Mouse (Mus musculus) liver, embryonic 13.5 days (tissue): ENCODE data around the gene Col2a1. TPM values are rescaled to one million over a fixed set of nuclear protein-coding genes. Genes with fewer than 3 reads are reported as not detected.
A peak's percentile ranks its signal among the peaks of the same experiment; 100 is the strongest.

Experiments
- ATAC-seq: fragments of 200-750 bp; cut with Nextera tagmentation; 2 replicates; pipeline ENCODE4 v1.8.0; 2017; ENCODE audit warnings: low read depth, mild to moderate bottlenecking, moderate number of reproducible peaks, moderate library complexity
- DNase-seq: peaks from one replicate; pipeline ENCODE4 v3.0.0; 2022
- H3K27ac ChIP-seq: fragments of 300-500 bp; sonication (generic); 2 replicates; pipeline ENCODE4 v1.5.1; 2015; ENCODE audit warnings: moderate library complexity, mild to moderate bottlenecking, inconsistent platforms
- H3K27me3 ChIP-seq: fragments of 300-500 bp; sonication (generic); 2 replicates; pipeline ENCODE4 v1.6.1; 2015; ENCODE audit warnings: mild to moderate bottlenecking, inconsistent platforms
- H3K36me3 ChIP-seq: fragments of 300-500 bp; sonication (generic); 2 replicates; pipeline ENCODE4 v1.6.1; 2015; ENCODE audit warnings: mild to moderate bottlenecking, inconsistent platforms
- H3K4me1 ChIP-seq: fragments of 300-500 bp; sonication (generic); replicated peaks from 2 replicates; pipeline ENCODE4 v1.6.1; 2015; ENCODE audit warnings: inconsistent platforms
- H3K4me2 ChIP-seq: fragments of 300-500 bp; sonication (generic); 2 replicates; pipeline ENCODE4 v1.6.1; 2015; ENCODE audit warnings: inconsistent platforms, mild to moderate bottlenecking, moderate library complexity
- H3K4me3 ChIP-seq: fragments of 300-500 bp; sonication (generic); replicated peaks from 2 replicates; pipeline ENCODE4 v1.5.1; 2015; ENCODE audit warnings: mild to moderate bottlenecking, inconsistent platforms
- H3K9ac ChIP-seq: fragments of 300-500 bp; sonication (generic); 2 replicates; pipeline ENCODE4 v1.6.1; 2015; ENCODE audit warnings: mild to moderate bottlenecking, inconsistent platforms
- H3K9me3 ChIP-seq: fragments of 300-500 bp; sonication (generic); replicated peaks from 2 replicates; pipeline ENCODE4 v1.6.1; 2016; ENCODE audit warnings: inconsistent platforms
- WGBS: fragments of 180-500 bp; shearing (Covaris S2); methylation state at CpG from one replicate; pipeline ENCODE4 v1.1.7; 2015; ENCODE audit not compliant: insufficient replicate concordance; 5-methylcytosine and 5-hydroxymethylcytosine counted together
- polyA plus RNA-seq: library from polyadenylated mRNA; unstranded; fragments of >200 nt; fragmentation: Nextera tagmentation; extraction: Ambion mirVana; gene quantifications from 2 replicates; pipeline ENCODE4 v1.2.1, GENCODE M21; 2015

Col2a1 gene
- polyA plus RNA-seq, 1 experiment from 2014 or later = 0.27 TPM

DNA sequence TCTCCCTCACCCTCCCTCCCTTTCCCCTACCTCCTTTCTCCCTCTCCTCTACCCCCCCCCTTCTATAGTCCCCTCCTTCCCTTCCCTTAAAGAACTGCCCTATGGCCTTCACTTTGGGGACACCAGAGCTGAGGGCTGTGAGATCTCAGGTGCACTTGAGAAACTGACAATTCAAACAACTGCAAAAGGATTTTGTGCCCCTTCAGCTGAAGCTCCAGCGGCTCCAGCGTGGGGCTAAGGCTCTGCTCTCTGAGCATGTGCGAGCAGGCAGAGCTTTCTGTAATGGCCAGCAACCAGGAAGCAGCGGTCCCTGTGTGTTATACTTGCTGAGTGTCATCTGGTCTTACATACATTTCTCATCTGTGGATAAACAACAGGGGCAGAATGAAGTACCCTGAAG, 48.8 kb downstream of the Col2a1 start:
- 39% methylated on average over 4 of the region's 4 CpGs for WGBS
- no peaks in the 10 kb centered on the region for H3K36me3 ChIP-seq
- no peaks in the 10 kb centered on the region for H3K9me3 ChIP-seq
- H3K4me3 ChIP-seq = no peak overlapping the region
- H3K27me3 ChIP-seq = 0 out of 2 replicates have a peak, but pooled peaks cover 2% of the 10 kb centered on the region
- no peak overlapping the region for H3K27ac ChIP-seq
- H3K4me2 ChIP-seq = no peak overlapping the region
- no peak overlapping the region for H3K9ac ChIP-seq
- ATAC-seq (no peak), DNase-seq (no peak)
- no peaks in the 10 kb centered on the region for H3K4me1 ChIP-seq

DNA sequence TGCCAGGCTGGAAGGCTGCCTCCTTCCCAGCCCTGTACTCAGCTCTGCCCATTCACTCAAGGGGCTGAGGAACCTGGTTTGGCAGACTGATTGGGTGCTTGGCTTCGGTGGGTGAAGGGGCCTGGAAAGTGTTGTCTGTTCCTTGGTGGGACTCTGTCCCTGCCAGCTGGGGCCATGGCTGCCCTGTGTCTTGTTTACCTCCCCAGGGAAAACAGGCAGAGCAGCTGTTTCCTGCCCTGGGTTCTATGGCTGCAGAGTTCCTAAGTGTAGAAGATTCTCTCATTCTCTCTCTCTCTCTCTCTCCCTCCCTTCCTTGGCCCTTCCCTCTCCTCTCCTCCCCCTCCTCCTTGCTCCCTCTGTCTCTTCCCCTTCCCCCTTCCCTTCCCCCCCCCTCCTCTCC, 49.2 kb downstream of the Col2a1 start:
- Histone ChIP-seq H3K27me3 (0 out of 2 replicates have a peak, but pooled peaks cover 2% of the 10 kb centered on the region), H3K4me1 (no peaks in the 10 kb centered on the region), H3K4me3 (no peak overlapping the region), H3K9ac (no peak overlapping the region), H3K27ac (no peak overlapping the region), H3K36me3 (no peaks in the 10 kb centered on the region), H3K9me3 (no peaks in the 10 kb centered on the region), H3K4me2 (no peak overlapping the region)
- no peak for ATAC-seq
- no peak for DNase-seq
- 46% methylated on average over 1 of the region's 1 CpGs for whole genome bisulfite sequencing

DNA sequence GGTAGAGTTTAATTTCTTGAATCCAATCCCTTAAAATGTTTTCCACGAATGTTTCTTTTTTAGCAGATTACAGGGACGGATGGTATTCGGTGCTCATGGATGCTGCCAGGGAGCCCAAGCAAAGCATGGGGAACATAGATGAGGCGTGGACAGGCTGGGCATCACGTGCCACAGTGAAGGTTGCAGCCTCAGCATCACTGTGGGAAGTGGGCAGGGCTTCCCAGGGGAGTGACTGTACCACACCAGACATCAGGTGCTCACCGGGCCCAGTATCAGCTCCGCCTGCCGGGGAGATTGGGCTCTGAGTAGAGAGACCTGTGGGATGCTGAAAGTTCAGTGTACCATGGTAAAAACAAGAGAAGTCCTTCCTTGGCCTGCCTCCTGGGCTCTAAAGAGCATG, 49.8 kb downstream of the Col2a1 start:
- WGBS = 68% methylated on average over 8 of the region's 8 CpGs
- H3K27ac ChIP-seq = no peak overlapping the region
- no peak for ATAC-seq

DNA sequence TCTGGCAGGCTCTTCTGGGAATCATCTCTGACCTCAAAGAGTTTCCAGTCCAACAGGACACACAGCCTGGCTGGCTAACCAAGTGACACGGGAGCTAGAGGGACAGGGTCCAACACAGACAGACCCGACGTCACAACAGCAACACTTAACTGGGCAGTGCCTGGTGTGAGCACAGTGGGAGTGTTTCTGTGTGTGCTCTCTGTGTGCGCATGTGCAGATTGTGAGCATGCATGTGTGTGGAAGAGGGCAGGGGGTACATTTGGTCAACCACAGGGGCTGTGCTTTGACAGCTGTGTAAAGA, 51.7 kb downstream of the Col2a1 start:
- Histone ChIP-seq H3K4me2 (no peak overlapping the region), H3K4me1 (no peaks in the 10 kb centered on the region), H3K27ac (no peak overlapping the region), H3K9ac (no peak overlapping the region), H3K27me3 (0 out of 2 replicates have a peak, but pooled peaks cover 6% of the 10 kb centered on the region), H3K36me3 (no peaks in the 10 kb centered on the region), H3K4me3 (no peak overlapping the region), H3K9me3 (no peaks in the 10 kb centered on the region)
- ATAC-seq (no peak), DNase-seq (no peak)
- WGBS = 58% methylated on average over 4 of the region's 4 CpGs

More for the DNA sequence above, 49.8 kb downstream of the Col2a1 start:
- Histone ChIP-seq H3K4me2 (no peak overlapping the region), H3K4me1 (no peaks in the 10 kb centered on the region), H3K9me3 (no peaks in the 10 kb centered on the region), H3K27me3 (0 out of 2 replicates have a peak, but pooled peaks cover 2% of the 10 kb centered on the region), H3K36me3 (no peaks in the 10 kb centered on the region), H3K4me3 (no peak overlapping the region), H3K9ac (no peak overlapping the region)
- no peak for DNase-seq

DNA sequence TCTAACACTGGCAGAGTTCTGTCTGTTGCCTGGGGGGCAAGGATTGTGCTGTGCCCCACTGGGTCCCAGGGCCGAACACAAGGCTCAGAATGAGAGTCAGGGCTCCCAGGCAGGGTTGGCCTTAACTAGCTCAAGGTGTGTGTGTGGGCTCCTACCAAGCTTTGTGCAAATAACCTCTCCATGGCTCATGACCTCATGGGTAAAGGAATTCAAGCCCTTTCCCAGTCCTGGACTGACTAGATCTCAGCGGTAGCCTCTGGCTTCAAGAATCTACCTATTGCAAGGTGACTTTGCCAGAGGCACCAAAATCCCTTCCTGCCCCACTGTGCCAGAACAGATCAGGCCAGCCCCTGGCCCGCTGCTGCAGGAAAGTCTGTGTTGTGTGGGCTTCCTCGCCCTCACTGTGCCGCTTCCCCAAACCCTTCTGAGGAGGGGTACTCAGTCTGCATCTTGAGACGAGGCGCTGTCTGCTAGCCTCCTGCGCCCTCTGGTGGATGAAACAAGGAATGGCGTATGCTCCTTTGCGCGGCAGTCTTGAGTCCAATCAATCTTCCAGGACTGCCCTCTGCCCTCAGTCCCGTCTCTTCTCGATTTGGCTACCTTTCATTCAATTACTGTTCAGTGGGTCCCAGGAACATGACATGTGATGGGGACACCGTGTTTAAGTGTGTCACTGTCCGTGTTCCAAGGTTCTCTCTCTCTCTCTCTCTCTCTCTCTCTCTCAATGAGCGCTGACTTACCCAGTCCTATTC, 52.2 kb downstream of the Col2a1 start:
- Histone ChIP-seq H3K9ac (no peak overlapping the region), H3K36me3 (no peaks in the 10 kb centered on the region), H3K4me3 (no peak overlapping the region), H3K4me2 (no peak overlapping the region), H3K9me3 (no peaks in the 10 kb centered on the region), H3K27ac (no peak overlapping the region), H3K27me3 (0 out of 2 replicates have a peak, but pooled peaks cover 6% of the 10 kb centered on the region), H3K4me1 (no peaks in the 10 kb centered on the region)
- ATAC-seq (no peak), DNase-seq (peak; percentile 22)
- 14% methylated on average over 16 of the region's 16 CpGs for WGBS

DNA sequence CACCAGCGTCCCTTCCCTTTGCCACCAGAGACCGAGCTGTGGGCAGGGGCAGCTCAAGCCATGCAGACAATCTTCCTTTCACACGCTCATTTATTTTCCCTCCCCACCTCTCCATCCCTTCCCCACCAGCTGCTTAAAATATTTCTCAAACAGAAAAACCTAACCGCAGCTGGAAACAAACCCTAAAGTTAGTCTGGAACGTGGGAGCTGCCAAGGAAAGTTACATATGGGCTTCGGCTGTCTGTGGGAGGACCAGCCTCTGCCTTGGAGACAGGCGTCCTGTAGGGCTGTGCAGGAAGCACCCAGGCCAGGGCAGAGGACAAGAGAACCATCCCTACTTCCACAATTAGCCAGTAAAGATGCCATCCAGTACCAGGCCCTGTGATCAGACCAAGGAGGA, 54.3 kb downstream of the Col2a1 start:
- 50% methylated on average over 7 of the region's 7 CpGs for WGBS
- Histone ChIP-seq H3K36me3 (no peaks in the 10 kb centered on the region), H3K9ac (no peak overlapping the region), H3K4me1 (no peaks in the 10 kb centered on the region), H3K4me2 (no peak overlapping the region), H3K9me3 (no peaks in the 10 kb centered on the region), H3K27ac (no peak overlapping the region), H3K27me3 (0 out of 2 replicates have a peak, but pooled peaks cover 6% of the 10 kb centered on the region), H3K4me3 (no peak overlapping the region)
- no peak for ATAC-seq
- DNase-seq = no peak

DNA sequence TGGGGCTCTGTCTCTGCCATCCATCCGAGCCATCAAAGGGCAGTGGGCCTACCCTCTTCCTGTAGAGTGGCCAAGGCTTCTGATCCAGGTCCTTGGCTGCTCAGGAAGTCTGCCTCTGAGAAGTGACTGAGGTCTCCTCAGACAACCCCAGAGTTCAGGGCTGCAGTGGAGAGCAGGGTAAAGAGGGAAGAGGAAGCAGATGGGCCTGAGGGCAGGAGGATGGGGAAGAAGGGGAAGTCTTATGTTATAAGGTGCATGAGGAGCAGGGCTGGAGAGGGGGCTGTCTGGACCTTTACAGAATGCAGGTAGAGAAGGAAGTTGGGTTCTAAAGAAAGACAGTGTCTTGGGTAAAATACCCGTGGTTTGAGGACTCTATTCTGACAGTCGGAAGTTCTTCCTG, 54.8 kb downstream of the Col2a1 start:
- no peak overlapping the region for H3K4me2 ChIP-seq
- 0 out of 2 replicates have a peak, but pooled peaks cover 5% of the 10 kb centered on the region for H3K27me3 ChIP-seq
- H3K9me3 ChIP-seq = no peaks in the 10 kb centered on the region
- no peaks in the 10 kb centered on the region for H3K36me3 ChIP-seq
- 21% methylated on average over 3 of the region's 3 CpGs for WGBS
- H3K9ac ChIP-seq = no peak overlapping the region
- no peak for DNase-seq
- H3K4me3 ChIP-seq = no peak overlapping the region
- no peak overlapping the region for H3K27ac ChIP-seq
- no peaks in the 10 kb centered on the region for H3K4me1 ChIP-seq
- no peak for ATAC-seq

DNA sequence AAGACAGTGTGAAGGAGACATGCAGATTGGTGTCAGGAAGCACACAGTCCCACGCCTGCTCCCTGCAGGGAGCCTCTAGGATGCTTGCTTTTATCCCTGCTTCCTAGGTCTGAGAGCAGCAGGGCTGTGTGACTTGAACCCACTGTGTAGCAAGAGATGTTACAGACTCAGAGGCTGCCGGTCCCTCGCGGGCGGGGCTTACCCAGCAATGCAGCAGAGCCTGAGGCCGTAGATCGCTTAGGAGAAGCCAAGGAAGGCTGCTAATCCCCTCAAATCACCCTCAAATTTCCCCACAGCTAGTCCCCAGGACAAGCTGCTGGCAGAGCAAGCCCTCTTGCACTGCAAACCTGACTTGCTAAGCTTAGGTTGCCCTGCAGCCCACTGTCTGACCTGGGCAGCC, 55.8 kb downstream of the Col2a1 start:
- Histone ChIP-seq H3K27me3 (0 out of 2 replicates have a peak, but pooled peaks cover 4% of the 10 kb centered on the region), H3K4me1 (no peaks in the 10 kb centered on the region), H3K36me3 (no peaks in the 10 kb centered on the region), H3K4me2 (no peak overlapping the region), H3K27ac (no peak overlapping the region), H3K9me3 (no peaks in the 10 kb centered on the region), H3K9ac (no peak overlapping the region), H3K4me3 (no peak overlapping the region)
- ATAC-seq (no peak), DNase-seq (no peak)
- WGBS = 70% methylated on average over 7 of the region's 7 CpGs

DNA sequence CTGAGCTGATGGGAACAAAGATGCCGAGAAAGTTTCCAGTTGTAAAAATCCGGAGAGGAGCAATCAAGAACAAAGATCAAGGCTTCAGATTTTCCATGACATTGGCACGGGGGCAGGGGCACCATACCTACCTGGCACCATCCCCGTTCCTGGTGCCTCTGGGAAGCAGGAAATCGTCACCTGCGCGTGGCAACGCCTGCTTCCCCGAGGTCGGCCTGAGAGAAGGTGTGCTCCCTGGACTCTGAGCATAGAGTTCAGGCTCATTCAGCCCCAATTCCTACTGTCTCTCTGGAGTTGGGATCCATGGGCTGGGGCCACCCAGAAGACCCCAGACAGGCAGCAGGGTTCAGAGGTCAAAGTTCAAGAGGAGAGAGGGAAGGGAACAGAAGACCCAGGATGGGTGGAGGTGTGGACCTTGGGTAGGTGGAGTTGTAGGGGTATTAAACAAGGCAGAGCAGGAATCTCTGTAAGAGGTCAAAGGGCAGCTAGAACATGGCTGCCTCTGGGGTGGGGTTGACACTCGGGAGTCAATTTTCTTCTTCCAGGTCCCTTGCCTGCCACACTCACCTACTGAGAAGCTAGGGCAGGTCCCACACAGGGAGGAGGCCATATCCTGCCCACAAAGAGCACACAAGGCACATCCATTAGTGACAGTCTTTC, 58.7 kb downstream of the Col2a1 start:
- ATAC-seq = no peak
- H3K27me3 ChIP-seq = 0 out of 2 replicates have a peak, but pooled peaks cover 4% of the 10 kb centered on the region
- no peak for DNase-seq
- H3K9me3 ChIP-seq = no peaks in the 10 kb centered on the region
- H3K36me3 ChIP-seq = no peaks in the 10 kb centered on the region
- WGBS = 56% methylated on average over 11 of the region's 11 CpGs
- H3K9ac ChIP-seq = no peak overlapping the region
- no peak overlapping the region for H3K27ac ChIP-seq
- H3K4me2 ChIP-seq = no peak overlapping the region
- H3K4me1 ChIP-seq = no peaks in the 10 kb centered on the region
- H3K4me3 ChIP-seq = no peak overlapping the region

DNA sequence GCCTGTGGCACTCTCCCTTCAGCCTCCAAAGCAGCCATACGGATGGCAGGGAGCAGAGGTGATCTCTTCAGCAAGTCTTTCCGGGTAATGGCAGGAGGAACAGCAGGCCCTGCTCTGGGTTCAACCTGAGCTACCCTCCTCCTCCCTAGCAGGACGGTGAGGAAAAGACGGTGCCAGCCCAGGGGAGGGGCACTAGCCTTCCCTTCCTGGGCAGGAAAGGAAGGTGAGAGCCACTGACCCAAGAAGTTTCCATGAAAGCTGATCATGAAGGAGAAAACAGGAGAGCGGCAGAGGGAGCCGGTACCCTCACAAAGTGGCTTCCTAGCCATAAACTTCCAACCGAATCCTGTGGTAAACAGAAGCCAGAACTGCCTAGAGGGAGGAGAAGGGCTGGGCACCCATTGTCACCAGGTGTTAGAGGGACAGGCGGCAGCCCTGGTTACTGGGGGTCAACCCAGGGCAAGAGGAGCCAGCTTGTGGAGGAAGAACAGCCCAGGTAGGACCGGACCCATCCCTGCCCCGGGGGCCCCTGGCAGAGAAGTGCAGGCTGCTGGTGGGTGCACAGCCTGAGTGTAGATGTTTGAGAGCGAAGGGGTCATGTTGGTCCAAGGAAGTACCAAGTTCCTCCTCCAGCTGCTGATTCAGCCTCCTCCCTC, 59.4 kb downstream of the Col2a1 start:
- Histone ChIP-seq H3K9ac (no peak overlapping the region), H3K27me3 (0 out of 2 replicates have a peak, but pooled peaks cover 4% of the 10 kb centered on the region), H3K36me3 (no peaks in the 10 kb centered on the region), H3K4me1 (no peaks in the 10 kb centered on the region), H3K9me3 (no peaks in the 10 kb centered on the region), H3K4me2 (no peak overlapping the region), H3K27ac (no peak overlapping the region), H3K4me3 (no peak overlapping the region)
- DNase-seq (no peak), ATAC-seq (no peak)
- 57% methylated on average over 11 of the region's 11 CpGs for WGBS

DNA sequence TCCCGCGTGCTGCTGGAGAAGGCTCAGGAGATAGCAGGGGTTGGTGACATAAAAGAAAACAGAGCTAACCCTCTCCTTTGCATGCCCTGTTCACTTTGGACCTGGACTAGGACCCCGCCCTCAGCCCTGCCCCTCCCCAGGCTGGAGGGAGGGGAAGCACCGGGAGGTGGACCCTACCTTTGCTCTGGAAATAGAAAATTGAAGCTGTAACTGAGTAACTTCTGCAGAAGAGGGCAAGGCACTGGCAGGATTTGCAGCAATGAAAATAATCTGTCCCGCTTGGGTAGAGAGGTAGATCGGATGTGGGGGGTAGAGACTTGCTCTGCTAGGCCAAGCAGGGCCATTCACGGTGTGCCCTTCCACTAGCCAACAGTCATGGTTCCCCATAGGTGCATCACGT, 61.1 kb downstream of the Col2a1 start:
- H3K9ac ChIP-seq = no peak overlapping the region
- no peak overlapping the region for H3K27ac ChIP-seq
- H3K27me3 ChIP-seq = no peaks in the 10 kb centered on the region
- no peaks in the 10 kb centered on the region for H3K36me3 ChIP-seq
- H3K9me3 ChIP-seq = no peaks in the 10 kb centered on the region
- no peaks in the 10 kb centered on the region for H3K4me1 ChIP-seq
- no peak overlapping the region for H3K4me3 ChIP-seq
- no peak for DNase-seq
- ATAC-seq = no peak
- H3K4me2 ChIP-seq = no peak overlapping the region
- WGBS = 75% methylated on average over 8 of the region's 8 CpGs
